Mouse (Mus musculus): ENCODE results near the gene Cdh16. TPM values are rescaled to one million over a fixed set of nuclear protein-coding genes. Genes with fewer than 3 reads are reported as not detected.
A peak's percentile ranks its signal among the peaks of the same experiment; 100 is the strongest.

Gene Cdh16
- polyA plus RNA-seq, 1 experiment from 2014 or later: not detected

GRCm38 (mm10) chr8:104607944-104608343, 16.3 kb downstream of the Cdh16 start:
- Histone ChIP-seq H3K4me3 (no peak overlapping the region), H3K4me1 (peaks cover 10% of the 10 kb centered on the region), H3K27me3 (ENCODE audit: low read depth, poor library complexity, severe bottlenecking) (no peaks in the 10 kb centered on the region), H3K27ac (no peak overlapping the region), H3K9me3 (replicated peaks) (no peaks in the 10 kb centered on the region), H3K36me3 (no peaks in the 10 kb centered on the region)
- no peak for DNase-seq (ENCODE audit: low spot score)
- 79% methylated on average over 2 of the region's 2 CpGs for WGBS

DNA sequence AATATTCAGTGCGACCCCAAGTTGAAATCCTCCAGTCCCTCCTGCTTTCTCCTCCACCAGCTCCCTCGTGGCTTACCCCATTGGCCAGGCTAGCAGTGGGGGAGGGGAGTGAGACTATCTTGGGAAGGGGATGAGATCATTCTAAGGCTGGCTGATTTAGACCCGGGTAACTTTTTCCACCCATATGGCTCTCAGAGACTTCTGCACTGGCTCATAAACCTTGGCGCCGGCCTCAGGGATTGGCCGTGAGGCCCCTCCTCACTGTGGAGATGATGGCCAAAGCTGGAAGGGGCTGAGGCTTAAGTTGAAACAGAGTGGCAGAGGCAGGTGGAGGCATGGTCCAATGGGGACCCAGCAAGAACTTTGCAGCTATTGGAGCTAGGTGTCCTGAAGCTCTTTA, 17.9 kb downstream of the Cdh16 start:
- 53% methylated on average over 6 of the region's 6 CpGs for WGBS
- DNase-seq (ENCODE audit: low spot score): no peak
- H3K9me3 ChIP-seq (replicated peaks): no peaks in the 10 kb centered on the region
- peaks cover 9% of the 10 kb centered on the region; the same call in 1 of the 2 replicates for H3K27me3 ChIP-seq (ENCODE audit: low read depth, poor library complexity, severe bottlenecking)
- no peak overlapping the region for H3K27ac ChIP-seq
- no peaks in the 10 kb centered on the region for H3K36me3 ChIP-seq
- no peak overlapping the region for H3K4me3 ChIP-seq
- H3K4me1 ChIP-seq: peaks cover 26% of the 10 kb centered on the region

- 70% methylated on average over 4 of the region's 4 CpGs for WGBS
- Histone ChIP-seq H3K27me3 (ENCODE audit: low read depth, poor library complexity, severe bottlenecking) (peaks cover 15% of the 10 kb centered on the region; the same call in 1 of the 2 replicates), H3K4me3 (peak overlapping the region; percentile 44; the same call in 1 of the 2 replicates), H3K27ac (peak overlapping the region; percentile 54; the same call in 1 of the 2 replicates), H3K4me1 (peaks cover 32% of the 10 kb centered on the region), H3K9me3 (replicated peaks) (no peaks in the 10 kb centered on the region), H3K36me3 (no peaks in the 10 kb centered on the region)
- no peak for DNase-seq (ENCODE audit: low spot score)
These were observed 21.0 kb downstream of the Cdh16 start for GRCm38 (mm10) chr8:104603245-104603593.

DNA sequence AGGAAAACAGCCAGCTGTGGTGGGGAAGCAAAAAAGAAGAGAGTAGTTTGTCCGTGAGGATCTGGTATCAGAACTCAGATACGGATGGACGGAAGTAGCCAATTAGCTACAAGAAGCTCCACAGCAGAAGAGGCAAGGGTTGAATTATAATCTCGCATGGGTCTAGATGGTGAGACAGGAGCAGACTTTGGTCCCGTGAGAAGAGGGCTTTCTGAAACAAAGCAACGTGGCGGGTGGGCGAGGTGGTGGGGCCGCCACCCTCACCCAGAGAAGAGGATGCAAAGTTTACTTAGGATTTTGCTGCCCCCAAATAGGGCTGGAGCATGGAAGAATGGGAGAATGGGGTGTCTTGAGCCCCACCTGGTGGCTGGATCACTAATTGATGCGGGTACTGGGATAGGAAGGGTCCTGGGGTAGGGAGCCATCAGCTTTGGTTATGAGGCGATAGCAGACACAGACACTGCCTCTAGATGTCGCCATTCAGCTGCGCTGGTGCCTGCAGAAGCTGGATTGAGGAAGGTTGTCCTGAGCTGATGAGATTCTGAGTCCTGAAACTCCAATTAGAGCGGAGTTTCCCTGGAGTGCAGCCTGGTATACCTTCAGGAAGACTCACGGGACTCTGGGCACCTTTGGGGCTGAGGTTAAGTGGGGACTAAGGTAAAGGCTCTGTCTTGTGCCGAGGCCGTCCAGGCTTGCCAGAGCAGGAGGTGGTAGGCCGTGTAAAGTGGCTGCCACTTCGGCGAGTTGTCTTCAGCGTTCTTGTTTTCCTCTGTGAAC, 21.5 kb downstream of the Cdh16 start:
- WGBS: 20% methylated on average over 21 of the region's 21 CpGs
- H3K36me3 ChIP-seq: no peaks in the 10 kb centered on the region
- no peaks in the 10 kb centered on the region for H3K9me3 ChIP-seq (replicated peaks)
- peaks cover 15% of the 10 kb centered on the region; the same call in 1 of the 2 replicates for H3K27me3 ChIP-seq (ENCODE audit: low read depth, poor library complexity, severe bottlenecking)
- H3K27ac ChIP-seq: peak overlapping the region; percentile 54
- H3K4me3 ChIP-seq: peak overlapping the region; percentile 44
- H3K4me1 ChIP-seq: peaks cover 32% of the 10 kb centered on the region
- DNase-seq (ENCODE audit: low spot score): peak; percentile 88

GRCm38 (mm10) chr8:104601941-104602371, 22.2 kb downstream of the Cdh16 start:
- Histone ChIP-seq H3K4me1 (peaks cover 32% of the 10 kb centered on the region), H3K36me3 (0 out of 2 replicates have a peak, but pooled peaks cover 2% of the 10 kb centered on the region), H3K4me3 (peak overlapping the region; percentile 44), H3K9me3 (replicated peaks) (no peaks in the 10 kb centered on the region), H3K27me3 (ENCODE audit: low read depth, poor library complexity, severe bottlenecking) (peaks cover 15% of the 10 kb centered on the region; the same call in 1 of the 2 replicates), H3K27ac (peak overlapping the region; percentile 54; the same call in 1 of the 2 replicates)
- WGBS: 2% methylated on average over 12 of the region's 12 CpGs
- peak; percentile 53 for DNase-seq (ENCODE audit: low spot score)

DNA sequence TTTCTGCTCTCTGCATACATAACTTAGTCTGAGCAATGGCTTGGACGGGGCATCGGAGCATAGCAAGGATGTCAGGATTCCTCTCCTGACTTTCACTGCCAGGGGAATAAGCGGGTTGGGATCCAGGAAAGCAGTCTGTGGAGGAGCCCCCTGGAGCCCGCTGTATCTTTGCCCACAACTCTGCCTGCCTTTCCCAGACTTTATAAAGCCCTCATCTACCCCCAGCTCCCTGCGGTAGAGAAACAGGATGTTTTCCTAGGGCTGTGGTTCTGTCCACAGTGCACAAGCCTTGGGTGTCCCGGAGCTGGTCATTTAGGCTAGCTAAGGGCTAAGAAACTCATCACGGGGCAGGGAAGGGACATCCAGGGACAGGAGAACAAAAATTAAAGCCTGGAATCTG, 22.8 kb downstream of the Cdh16 start:
- H3K36me3 ChIP-seq: peaks cover 7% of the 10 kb centered on the region
- H3K27ac ChIP-seq: peak overlapping the region; percentile 56; the same call in 1 of the 2 replicates
- peaks cover 15% of the 10 kb centered on the region; the same call in 1 of the 2 replicates for H3K27me3 ChIP-seq (ENCODE audit: low read depth, poor library complexity, severe bottlenecking)
- DNase-seq (ENCODE audit: low spot score): peak; percentile 36
- 31% methylated on average over 7 of the region's 7 CpGs for WGBS
- no peaks in the 10 kb centered on the region for H3K9me3 ChIP-seq (replicated peaks)
- peak overlapping the region; percentile 44; the same call in 1 of the 2 replicates for H3K4me3 ChIP-seq
- H3K4me1 ChIP-seq: peaks cover 31% of the 10 kb centered on the region

DNA sequence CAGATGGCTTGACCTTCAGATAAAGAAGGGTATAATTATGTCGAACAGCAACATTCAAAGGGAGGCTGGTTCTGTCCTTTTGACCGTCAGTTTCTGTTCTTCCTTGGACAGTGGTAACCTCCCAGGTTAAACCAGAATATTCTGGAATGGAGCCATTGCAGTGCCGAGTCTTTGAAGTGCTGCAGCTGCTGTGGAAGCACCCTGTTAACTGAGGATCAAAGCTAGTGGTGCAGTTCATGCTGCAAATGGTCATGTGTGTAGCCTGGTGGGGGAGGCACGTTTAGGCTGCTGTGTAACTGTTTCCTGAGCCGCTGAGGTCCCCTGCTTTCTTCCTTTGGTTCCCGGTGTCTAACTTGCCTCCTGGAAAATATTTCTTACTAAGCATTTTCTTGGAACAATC, 25.7 kb downstream of the Cdh16 start:
- Histone ChIP-seq H3K4me3 (no peak overlapping the region), H3K27ac (no peak overlapping the region), H3K36me3 (peaks cover 34% of the 10 kb centered on the region), H3K9me3 (replicated peaks) (no peaks in the 10 kb centered on the region), H3K27me3 (ENCODE audit: low read depth, poor library complexity, severe bottlenecking) (peaks cover 15% of the 10 kb centered on the region; the same call in 1 of the 2 replicates), H3K4me1 (peaks cover 24% of the 10 kb centered on the region)
- WGBS: 47% methylated on average over 6 of the region's 6 CpGs
- no peak for DNase-seq (ENCODE audit: low spot score)

DNA sequence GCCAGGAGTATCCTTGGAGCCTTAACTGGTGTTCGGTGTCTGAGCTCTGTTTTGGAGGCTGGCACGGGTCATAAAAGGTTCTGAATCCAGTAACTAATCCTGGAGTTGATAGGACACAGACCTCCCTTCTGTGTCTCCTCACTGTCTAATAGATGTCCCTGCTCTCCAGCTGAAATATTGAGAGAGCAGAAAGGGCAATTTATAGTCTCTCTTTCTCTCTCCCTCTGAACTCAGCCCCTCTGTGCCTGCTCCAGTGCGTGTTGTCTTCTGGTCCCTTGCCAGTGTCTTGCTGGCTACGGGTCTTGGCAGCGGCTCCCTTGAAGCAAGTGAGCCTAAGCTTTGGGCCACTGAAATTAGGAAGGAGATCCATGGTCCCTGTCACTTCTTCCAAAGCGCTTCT, 26.5 kb downstream of the Cdh16 start:
- no peak for DNase-seq (ENCODE audit: low spot score)
- H3K27ac ChIP-seq: no peak overlapping the region
- H3K36me3 ChIP-seq: peaks cover 36% of the 10 kb centered on the region
- WGBS: 76% methylated on average over 6 of the region's 6 CpGs
- peaks cover 19% of the 10 kb centered on the region for H3K4me1 ChIP-seq
- peaks cover 15% of the 10 kb centered on the region; the same call in 1 of the 2 replicates for H3K27me3 ChIP-seq (ENCODE audit: low read depth, poor library complexity, severe bottlenecking)
- H3K4me3 ChIP-seq: no peak overlapping the region
- no peaks in the 10 kb centered on the region for H3K9me3 ChIP-seq (replicated peaks)

DNA sequence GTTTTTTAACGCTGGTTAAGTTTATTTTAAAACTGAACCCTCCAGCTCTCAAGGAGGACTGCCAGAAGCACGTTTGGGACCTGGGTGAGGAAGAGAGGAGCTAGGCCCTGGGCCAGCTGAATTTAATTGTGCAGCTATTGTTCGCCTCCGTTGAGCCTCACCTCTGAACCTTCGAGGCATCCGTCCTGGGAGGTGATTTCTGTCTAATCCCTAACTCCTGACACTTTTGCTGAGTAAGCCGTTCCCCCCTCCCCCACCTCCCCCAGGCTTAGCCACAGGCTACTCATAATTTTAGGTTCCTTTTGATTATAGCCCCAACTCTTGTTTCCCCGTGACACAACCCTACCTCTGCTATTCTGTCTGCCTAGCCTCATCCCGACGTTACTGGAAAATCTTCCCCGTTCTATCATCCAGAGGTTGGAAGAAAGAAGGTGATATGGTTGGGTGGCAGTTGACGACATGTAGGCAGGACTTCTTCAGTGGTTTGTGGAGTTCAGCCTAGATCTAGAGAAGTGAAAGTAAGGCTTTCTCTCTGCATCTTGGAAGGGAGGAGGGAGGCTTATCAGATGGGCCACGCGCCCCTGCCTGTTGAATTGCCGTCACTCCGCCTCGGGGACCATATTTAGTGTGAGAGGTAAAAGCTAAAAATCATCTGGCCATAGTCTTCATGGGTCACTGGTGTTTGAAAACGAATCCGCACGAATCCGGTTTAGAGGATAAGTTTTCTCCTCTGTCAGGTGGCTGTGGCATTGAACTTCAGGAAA, 28.2 kb downstream of the Cdh16 start:
- no peaks in the 10 kb centered on the region for H3K9me3 ChIP-seq (replicated peaks)
- peaks cover 14% of the 10 kb centered on the region for H3K4me1 ChIP-seq
- H3K36me3 ChIP-seq: peaks cover 36% of the 10 kb centered on the region
- DNase-seq (ENCODE audit: low spot score): no peak
- no peak overlapping the region for H3K27ac ChIP-seq
- no peak overlapping the region for H3K4me3 ChIP-seq
- H3K27me3 ChIP-seq (ENCODE audit: low read depth, poor library complexity, severe bottlenecking): peaks cover 2% of the 10 kb centered on the region; the same call in 1 of the 2 replicates
- 87% methylated on average over 21 of the region's 21 CpGs for WGBS

DNA sequence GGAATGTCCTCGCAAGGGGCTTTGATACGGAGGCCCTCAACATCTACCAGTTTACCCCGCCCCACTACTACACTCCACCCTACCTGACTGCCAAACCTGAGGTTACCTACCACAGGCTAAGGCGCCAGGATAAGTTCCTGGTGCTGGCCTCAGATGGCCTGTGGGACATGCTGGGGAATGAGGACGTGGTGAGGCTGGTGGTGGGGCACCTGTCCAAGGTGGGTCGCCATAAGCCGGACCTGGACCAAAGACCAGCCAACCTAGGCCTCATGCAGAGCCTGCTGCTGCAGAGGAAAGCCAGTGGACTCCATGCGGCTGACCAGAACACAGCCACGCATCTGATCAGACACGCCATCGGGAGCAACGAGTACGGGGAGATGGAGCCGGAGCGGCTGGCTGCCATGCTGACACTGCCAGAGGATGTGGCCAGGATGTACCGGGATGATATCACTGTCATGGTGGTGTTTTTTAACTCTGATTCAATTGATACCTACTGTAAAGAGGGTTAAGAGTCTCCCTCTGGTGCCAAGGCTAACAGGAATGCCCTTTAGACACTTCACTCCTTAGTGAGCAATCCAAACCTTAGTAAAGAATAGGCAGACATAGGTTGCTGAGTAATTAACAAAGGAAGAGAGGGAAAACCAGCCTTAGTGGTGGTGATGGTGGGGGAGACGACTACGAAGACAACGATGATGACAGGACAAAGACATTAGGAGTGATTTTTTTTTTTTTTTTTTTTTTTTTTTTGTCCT, 29.4 kb downstream of the Cdh16 start:
- Histone ChIP-seq H3K4me3 (no peak overlapping the region), H3K9me3 (replicated peaks) (no peaks in the 10 kb centered on the region), H3K27me3 (ENCODE audit: low read depth, poor library complexity, severe bottlenecking) (no peaks in the 10 kb centered on the region), H3K4me1 (peaks cover 18% of the 10 kb centered on the region), H3K27ac (no peak overlapping the region), H3K36me3 (peaks cover 36% of the 10 kb centered on the region)
- WGBS: 96% methylated on average over 19 of the region's 19 CpGs
- no peak for DNase-seq (ENCODE audit: low spot score)

DNA sequence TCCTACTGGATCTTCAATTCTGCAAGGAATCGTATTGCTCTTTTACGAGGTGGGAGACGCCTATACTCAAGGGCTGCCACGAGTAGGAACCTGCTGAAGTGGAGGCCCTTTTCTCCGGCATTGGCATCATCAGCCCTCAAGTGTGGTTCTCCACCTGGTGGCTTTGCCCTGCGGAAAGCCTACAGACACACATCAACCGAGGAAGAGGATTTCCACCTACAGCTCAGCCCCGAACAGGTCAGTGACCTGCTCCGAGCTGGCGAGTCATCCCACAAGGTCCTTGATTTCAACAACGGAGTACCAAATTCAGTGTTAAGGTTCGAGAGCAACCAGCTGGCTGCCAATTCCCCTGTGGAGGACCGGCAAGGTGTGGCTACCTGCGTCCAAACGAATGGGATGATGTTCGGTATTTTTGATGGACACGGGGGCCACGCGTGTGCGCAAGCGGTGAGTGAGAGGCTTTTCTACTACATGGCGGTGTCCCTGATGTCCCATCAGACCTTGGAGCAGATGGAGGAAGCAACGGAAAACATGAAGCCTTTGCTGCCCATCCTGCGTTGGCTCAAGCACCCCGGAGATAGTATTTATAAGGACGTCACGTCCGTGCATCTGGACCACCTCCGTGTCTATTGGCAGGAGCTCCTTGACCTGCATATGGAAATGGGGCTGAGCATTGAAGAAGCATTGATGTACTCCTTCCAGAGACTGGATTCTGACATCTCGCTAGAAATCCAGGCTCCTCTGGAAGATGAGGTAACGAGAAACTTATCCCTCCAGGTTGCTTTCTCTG, 30.5 kb downstream of the Cdh16 start:
- no peak for DNase-seq (ENCODE audit: low spot score)
- H3K36me3 ChIP-seq: peaks cover 36% of the 10 kb centered on the region
- peaks cover 18% of the 10 kb centered on the region for H3K4me1 ChIP-seq
- WGBS: 94% methylated on average over 31 of the region's 31 CpGs
- no peak overlapping the region for H3K27ac ChIP-seq
- no peaks in the 10 kb centered on the region for H3K27me3 ChIP-seq (ENCODE audit: low read depth, poor library complexity, severe bottlenecking)
- no peak overlapping the region for H3K4me3 ChIP-seq
- no peaks in the 10 kb centered on the region for H3K9me3 ChIP-seq (replicated peaks)

- no peak overlapping the region for H3K27ac ChIP-seq
- H3K4me3 ChIP-seq: peak overlapping the region; percentile 70; the same call in 1 of the 2 replicates
- no peak for DNase-seq (ENCODE audit: low spot score)
- no peaks in the 10 kb centered on the region for H3K27me3 ChIP-seq (ENCODE audit: low read depth, poor library complexity, severe bottlenecking)
- H3K36me3 ChIP-seq: peaks cover 36% of the 10 kb centered on the region
- H3K4me1 ChIP-seq: peaks cover 15% of the 10 kb centered on the region
- 78% methylated on average over 6 of the region's 6 CpGs for WGBS
- no peaks in the 10 kb centered on the region for H3K9me3 ChIP-seq (replicated peaks)
These were observed 31.6 kb downstream of the Cdh16 start for GRCm38 (mm10) chr8:104592566-104592965.
